Mouse (Mus musculus) cerebellum, adult 18-20 months (tissue): Measurements from ENCODE around the gene Gpr160.
"Not testable (repeated sequence)": the region's sequence is repeated elsewhere in the genome, so short reads cannot be mapped to it uniquely, and the experiment has no call there.

Experiments
- DNase-seq, 2 experiments: peaks; one replicate each; pipeline ENCODE4 v3.0.0; 2021

Gene Gpr160

DNA sequence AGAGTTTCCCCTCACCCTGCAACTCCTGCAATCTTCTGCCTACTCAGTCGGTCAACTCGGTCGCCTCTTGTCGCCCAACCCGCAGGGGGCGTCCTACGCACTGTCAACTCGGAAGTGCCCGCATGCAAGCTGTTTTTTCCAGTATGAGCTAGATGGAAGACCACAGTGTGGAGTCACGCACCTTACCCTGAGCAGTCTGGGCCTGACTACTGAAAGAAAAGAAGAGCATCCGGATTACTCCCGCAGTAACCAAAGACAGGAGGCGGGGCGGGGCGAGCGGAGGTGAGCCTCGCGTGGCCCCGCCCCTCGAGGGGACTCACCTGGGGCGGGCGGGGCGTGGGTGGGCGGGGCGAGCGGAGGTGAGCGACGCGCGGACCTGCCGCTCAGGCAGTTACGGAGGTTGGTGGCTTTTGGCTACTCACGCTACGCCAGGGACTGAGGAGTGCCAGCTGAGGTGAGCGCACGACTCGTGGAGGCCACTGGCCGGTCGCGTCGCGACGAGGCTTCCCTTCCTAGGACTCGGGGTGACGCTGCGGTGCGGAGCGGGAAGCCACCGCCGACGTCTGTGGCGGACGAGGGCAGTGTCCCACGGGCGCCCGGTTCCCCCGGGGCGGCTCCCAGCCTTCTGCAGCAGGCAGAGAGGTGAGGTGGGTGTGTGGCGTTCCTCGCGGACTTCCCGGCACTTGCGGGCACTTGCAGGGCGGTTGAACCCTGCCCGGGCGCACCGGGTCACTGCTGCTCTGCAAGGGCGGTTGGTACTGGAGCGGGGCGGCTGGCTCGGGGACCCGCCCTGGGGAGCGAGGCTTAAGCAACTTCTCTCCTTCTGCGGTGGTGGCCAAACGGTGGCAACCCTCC is at the start of gene Gpr160:
Gpr160 (plus strand) TSS at position 347 of the 855 bp plus-strand sequence.
- peak; percentile 36 to 51 for DNase-seq

DNA sequence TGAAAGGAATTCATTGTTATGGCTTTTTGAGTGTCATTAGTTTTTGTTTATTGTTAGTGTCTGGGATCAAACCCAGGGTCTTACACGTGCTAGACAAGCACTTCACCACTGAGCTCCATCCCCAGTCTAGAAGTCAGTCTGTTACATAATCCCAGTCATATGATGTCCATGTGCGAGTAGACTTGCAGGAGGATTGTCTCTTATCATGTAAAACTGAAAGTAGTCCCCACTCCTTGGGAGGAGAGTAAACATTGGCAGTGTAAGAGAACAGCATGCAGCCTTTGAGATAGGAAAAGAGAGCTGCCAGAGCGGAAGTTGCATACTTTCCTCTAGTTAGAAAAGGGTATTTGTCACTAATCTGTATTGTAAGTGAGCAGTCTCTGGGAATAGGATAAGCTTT is 42.9 kb upstream of the Gpr160 start:
- DNase-seq: no peak

DNA sequence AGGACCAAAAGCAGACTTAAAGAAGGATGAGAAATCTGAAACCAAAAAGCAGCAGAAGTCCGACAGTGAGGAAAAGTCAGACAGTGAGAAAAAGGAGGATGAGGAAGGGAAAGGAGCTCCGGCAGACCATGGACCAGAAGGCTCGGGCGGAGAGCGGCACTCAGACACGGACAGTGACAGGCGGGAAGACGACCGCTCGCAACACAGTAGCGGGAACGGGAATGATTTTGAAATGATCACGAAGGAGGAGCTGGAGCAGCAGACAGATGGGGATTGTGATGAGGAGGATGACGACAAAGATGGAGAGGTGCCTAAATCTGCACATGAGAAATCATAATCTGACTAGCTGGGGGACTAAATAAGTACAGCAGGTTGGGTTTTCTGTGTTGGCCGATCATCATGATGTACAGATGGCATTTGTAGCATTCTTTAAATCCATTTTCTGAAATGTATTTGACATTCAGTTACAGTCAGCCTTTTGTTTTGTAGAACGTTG is 37.1 kb upstream of the Gpr160 start:
- DNase-seq: no peak

DNA sequence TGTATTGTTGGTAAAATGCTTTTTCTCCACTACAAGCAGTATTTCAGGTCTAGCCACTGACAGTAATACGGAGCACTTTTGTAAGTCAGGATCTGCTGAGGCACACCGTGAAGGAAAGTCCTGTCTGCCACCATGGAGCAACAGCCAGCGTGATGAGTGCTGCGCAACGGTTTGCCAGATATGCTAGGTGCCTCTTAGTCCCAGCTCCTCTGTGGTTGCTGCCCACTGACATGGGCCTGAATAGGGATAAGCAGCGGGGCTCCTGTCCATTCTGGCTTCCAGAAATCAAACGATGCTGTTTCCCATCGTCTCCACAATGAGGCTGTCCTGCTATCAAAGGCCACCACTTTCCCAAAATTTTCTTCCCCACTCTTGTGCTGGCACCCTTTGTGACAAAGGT is 33.6 kb upstream of the Gpr160 start:
- no peak for DNase-seq

DNA sequence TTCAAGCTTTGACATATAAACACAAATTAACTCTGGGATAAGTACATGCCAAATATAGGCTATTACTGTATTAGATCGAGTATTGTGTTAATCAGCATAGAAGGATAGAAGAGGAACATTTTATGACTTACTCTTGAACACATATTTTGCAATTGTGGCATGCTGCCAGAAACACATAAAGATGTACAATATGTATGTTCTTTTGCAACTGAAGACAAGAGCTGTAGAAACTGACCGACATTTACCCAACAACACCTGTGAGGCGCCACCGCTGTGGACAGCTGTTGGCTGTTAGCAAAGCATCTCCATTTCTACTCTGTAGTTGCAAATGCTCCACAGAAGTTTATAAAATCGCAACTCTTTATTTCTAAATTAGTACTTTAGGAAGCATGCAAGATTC is 29.7 kb upstream of the Gpr160 start:
- DNase-seq: no peak

DNA sequence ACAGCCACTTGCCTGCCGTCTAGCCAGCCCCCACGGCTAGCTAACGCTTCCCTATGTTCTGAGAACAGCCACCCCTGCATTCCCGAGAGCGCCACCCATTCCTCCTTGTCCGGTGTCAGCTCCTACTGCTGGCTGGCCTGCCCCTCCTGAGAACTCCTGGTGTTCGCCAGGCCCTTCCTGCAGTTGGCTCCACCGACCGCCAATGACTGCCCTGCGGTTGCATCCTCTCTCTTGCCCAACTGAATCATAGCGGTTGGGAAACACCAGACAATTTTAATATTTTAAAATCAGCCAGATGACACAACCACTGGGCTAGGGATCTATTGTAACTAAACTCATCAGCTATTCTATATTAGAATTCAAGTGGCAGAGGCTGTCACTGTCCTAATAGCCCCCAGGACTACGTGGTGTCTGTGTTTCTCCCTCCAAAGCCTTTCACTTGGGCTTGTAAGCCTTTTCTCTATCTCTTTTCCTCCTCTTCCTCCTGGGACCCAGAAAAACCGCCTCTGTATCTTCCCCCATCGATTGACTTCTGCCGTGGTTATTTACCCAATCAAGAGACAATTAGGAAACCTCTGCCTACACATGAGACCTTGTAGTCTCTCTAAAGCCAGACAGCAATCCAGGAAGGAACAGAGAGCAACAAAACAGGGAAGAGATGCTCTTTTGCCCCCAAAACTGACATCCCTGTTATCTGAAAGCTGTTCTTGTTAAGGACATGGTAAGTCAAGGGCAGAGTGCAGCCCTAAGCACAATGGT is 23.7 kb upstream of the Gpr160 start:
- DNase-seq: no peak

DNA sequence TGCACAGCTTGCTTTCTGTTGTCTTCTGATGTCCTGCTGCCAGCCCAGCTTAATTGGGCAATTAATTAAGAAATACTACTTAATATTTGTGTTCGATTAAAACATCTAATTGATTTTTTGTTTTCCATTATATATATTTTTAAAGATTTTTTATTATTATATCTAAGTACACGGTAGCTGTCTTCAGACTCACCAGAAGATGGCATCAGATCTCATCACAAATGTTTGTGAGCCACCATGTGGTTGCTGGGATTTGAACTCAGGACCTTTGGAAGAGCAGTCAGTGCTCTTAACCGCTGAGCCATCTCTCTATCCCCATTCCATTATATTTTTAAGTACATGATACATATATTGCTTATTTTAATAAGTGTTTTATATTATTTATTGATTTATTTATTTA is 22.5 kb upstream of the Gpr160 start:
- DNase-seq: no peak

DNA sequence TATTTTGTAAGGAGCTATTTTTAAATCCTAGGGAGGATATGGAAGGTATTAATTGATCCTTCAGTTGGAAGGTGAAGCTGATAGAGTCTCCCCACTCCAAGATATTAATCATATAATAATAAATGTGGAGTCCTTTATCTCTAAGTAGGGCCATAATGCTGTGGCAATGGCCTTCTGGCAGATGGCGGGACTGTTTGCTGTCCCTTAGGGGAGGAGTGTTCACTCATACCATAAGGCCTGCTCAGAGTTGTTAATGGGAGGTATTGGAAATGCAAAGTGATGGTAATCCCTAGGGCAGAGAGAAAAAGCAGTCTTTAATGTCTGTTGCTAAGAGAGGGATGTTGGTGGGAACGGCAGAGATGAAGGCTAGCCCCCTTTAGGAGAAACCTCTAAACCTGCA is 10.0 kb upstream of the Gpr160 start:
- no peak for DNase-seq

DNA sequence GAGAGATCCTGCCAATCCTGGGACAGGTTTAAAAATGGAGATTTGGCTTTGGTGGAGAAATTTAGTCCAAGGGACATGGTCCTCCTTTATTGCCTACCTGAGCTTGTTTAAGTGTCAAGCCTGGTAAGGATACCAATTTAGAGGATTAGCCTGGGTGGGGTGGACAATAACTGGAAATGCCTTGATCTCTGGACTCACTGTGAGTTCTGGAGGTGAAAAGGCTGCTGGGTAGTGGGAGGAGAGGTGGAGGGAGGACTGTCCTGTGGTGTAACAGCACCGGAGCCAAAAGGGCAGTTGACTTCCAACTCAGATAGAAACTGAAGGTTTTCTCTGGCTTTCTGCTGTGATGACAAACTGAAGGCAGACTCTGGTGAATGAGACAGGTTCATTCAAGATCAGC is 8.3 kb upstream of the Gpr160 start:
- no peak for DNase-seq

DNA sequence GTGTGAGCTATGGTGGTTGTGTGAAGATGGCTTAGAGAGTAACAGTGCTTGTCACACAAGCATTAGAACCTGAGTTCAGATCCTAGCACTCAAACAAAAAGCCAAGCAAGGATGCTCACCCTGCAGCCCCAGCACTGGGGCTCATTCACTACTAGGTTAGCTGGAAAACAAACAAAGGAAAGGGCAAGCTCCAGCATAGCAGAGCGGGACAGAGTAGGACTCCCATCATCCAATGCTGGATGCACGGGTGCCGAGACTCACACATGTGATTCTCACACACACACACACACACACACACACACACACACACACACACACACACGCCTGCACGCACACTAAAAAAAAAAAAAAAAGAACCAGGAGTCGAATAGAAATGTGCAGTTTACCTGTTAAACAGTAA is 4.3 kb upstream of the Gpr160 start:
- no peak for DNase-seq

DNA sequence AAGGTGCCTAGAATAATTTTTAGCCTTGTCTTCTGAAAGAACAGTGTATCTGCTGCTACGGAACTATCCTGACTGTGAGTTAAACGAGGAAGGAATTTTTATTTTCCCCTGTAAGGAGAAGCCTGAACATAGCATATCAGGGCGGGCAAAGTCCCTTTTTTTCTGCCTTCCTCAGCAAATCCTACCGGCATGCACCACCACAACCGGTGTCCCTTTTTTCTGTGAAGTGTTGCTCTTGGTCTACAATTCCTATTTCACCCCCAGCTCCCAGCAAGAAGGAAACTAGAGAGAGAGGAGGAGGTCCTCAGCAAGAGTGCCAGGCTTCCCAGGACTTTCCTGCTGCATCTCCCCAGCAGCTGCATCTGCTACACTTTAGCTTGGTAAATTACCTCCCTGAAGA is 2.2 kb upstream of the Gpr160 start:
- DNase-seq: no peak

DNA sequence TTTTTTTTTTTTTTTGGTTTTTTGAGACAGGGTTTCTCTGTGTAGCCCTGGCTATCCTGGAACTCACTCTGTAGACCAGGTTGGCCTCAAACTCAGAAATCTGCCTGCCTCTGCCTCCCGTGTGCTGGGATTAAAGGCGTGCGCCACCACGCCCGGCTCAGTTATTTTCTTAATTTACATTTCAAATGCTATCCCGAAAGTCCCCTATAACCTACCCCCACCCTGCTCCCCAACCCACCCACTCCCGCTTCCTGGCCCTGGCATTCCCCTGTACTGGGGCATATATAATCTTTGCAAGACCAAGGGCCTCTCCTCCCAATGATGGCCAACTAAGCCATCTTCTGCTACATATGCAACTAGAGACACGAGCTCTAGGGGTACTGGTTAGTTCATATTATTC is 3.8 kb downstream of the Gpr160 start:
- not testable (repeated sequence) for DNase-seq

DNA sequence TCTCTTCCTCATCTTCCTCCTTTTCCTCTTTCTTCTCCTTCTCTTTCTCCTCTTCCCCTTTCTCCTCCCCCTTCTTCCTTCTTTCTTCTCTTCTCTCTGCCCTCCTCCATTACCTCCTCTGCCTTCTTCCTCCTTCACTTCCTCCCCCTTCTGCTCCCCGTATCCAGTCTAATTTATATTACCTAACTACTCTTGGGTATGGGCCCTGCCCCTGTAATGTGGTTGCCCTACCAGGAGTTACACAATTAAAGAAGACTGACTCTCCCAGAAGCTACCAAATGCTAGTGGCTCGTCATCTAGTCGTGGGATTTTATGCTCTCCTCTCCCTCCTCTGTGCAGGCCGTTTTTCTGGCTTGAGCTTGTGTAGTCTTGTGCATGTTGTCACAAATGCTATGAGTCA is 5.0 kb downstream of the Gpr160 start:
- no peak for DNase-seq

DNA sequence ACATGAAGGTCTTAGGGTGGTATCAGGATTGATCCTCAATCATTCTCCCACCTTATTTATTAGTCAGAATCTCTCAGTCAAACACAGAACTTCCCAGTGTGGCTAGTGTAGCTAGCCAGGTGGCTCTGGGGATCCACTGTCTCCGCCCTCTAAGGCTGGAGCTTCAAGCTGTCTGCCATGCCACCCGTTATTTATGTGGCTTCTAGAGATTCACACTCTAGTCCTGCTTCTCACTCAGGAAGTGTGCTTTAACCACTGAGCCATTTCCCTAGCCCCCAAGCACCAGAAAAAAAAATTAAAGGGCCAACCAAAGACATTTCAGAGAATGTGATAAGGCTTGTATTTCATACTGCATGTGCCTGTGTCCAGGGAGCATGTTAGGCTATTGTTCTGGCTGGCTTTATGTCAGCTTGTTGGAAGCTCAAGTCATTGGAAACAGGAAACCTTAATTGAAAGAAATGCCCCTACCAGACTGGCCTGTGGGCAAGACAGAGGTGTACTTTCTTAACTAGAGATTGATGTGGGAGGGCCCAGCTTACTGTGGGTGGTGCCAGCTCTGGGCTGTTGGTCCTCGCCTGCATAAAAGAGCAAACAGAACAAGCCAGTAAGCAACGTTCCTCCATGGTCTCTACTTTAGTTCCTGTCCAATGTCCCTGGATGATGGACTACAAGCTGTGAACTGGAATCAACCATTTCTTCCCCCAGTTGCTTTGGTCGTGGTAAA is 8.1 kb downstream of the Gpr160 start:
- no peak for DNase-seq

DNA sequence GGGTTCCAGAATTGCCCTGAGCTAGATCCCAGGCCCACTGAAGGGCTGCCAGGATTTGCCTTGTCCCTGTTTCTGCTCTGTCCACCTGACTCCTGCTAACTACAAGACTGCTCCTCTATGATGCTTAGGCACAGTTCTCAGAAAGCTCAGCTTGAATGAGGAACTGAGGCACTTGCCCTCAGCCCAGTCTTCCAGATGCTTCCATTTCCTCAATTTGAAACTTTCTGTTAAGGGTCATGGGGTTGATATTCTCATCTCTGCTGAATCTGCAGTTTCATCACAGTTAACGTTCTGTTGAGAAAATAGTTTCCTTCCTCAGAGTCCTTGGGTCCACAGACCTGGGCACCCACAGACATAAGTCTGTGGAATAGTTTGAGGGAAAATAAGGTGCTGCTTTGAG is 8.9 kb downstream of the Gpr160 start:
- DNase-seq: no peak

DNA sequence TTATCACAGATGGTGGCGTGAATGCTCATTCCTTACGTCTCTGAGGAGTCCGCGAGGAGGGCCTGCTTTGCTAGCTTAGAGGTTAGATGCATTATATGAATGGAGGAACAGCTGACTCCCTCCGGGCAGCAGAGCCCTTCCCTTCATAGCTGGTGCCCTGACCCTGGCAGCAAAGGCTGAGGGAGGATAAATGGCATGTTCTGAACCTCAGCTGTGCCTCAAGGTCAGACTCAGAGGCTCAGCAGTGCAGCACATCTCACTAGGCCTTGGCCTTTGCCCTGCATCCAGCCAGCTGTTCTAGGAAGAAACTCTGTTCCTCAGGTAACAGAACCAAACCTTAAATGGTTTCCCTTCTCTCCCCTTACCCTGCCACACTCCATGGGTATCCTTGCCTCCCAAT is 12.4 kb downstream of the Gpr160 start:
- no peak for DNase-seq

DNA sequence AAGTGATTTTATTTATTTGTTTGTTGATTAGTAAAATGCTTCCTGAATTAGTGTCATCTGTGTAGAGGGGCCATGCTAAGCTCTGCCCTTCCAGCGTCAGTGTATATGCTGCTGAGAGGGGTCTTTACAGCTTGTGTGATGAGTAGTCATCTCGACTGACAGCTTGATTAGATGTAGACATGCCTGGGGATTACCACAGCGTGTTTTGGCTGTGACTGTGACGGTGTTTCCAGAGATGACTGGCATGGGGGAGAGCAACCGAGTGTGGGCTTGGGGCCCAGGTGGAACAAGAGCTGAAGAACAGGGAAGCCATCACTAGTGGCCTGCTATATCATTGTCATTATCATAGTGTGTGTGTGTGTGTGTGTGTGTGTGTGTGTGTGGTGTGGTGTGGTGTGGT is 12.9 kb downstream of the Gpr160 start:
- DNase-seq: no peak

DNA sequence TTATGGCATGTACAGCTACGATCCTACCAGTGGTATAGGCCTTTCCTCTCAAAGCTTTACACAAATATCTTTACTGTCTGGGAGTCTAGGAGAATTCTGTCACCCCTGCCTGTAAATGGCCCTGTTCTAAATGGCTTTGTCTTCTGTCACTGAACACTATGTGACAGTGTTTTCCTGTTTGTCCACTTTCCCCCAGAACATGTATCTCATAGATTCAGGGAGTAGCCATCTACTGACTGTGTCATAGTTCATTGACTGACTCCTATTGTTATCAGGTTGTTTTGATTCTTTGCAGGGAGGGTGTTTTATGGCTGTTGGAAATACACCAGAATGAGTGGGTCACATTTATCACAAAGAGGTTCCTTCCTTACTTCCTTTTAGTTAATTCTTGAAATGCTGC is 14.2 kb downstream of the Gpr160 start:
- no peak for DNase-seq

DNA sequence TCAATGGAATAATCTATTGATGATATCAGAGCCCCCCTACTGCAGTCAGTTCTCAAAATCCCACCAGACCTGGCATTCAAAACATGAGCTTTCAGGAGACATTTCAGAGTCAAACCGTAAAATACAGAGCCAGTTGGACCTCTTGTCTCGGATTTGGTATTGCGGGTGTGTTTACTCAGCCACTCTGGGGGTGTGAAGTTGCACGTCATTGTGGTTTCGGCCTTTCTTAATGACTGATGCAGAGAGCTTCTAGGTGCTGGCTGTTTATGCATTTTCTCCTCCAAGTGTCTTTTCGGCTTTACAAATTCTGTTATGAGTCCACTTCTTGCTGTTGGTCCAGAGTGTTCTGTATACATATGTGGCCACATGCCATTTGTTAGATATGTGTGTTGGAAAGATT is 21.0 kb downstream of the Gpr160 start:
- no peak for DNase-seq

DNA sequence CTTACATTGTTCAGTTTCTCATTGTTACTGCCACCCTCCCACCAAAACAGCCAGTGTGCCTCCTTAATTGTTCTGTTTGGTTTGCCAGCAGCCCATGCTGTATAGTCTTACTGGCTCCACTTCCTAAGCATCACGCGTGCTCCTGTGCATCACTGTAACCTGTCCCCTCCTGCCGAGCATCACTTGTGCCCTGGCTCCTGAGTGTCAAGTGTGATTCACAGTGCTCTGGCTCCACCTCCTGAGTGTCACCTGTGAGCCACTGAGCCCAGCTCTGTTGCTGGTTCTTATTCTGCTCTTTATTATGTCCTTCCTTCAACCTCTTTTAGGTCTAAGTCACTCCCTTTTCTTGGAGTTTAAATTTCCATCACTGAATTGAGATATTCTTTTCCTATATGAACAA is 31.7 kb downstream of the Gpr160 start:
- DNase-seq: no peak

DNA sequence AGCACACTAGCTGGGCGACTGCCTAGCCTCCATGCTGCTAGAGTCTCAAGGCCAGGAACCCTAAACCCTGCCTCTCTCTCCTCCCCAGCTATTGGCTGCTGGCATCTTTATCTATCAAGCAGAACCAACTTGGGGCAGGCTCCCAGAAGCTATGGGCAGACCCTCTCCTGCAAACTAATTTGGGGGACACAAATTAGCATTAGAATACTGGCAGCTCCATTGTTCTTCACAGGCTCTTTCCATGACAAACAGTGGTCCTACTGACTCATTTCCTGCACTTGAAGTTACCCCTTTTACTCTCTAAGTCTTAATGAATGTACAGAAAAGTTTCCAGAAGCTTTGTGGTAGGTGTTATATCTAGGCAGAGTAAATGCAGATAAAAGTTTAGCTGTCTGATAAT is 33.3 kb downstream of the Gpr160 start:
- no peak for DNase-seq

DNA sequence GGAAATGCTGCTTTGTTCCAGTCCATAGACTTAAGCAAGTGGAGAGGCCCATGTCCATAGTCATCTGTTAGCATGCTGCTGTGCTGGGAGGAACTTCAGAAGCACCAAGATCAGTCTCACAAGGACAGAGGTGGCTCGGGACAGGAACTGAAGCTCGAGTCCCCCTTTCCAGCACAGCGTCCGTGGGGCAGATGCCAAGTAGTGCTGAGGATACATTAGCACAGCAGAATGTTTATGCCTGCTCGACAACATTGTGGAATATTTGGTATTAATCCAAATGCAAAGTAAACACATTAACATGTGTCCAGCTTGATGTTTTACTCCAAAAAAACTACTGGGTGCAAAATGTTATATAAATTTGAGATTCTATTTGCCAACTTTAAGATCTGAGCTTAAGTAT is 41.0 kb downstream of the Gpr160 start:
- DNase-seq: no peak

DNA sequence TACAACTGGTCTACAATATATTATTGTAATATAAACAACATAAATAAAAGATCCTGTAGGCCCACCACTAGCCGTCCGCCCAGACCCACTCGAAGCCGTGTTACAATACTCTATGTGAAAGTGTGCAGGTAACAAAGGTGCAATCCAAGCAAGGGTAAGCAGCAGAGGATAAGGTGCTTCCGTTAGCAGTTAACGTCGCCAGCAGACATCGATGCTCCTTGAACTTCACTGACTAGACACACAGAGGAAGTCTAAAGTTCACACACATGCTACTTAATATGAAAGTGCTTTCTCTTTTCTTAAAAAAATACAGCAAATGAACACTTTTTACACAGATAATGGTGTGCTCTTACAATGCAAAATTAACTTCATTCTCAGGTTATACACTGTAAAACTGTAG is 43.7 kb downstream of the Gpr160 start:
- DNase-seq: no peak

DNA sequence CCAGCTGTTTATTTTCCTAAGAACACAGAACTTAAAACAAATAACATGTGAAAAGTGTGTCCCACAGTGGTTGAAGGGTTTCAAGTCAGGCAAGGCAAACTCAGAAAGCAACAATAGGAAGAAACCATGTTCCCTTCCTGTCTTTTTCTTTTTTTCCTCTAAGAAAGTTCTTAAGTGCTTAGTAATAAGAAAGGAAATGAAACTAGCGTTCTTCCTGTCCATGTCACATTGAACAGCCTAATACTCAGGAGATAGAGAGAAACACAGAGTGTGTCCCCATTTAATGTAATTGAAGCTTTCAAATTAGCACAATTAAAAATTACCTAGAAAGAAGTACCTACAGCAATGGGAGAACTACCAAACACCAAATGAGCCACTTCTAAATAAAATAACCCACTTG is 48.9 kb downstream of the Gpr160 start:
- DNase-seq: no peak
